Mouse (Mus musculus): Measurements from ENCODE around the gene Pcnt.

Pcnt gene

DNA sequence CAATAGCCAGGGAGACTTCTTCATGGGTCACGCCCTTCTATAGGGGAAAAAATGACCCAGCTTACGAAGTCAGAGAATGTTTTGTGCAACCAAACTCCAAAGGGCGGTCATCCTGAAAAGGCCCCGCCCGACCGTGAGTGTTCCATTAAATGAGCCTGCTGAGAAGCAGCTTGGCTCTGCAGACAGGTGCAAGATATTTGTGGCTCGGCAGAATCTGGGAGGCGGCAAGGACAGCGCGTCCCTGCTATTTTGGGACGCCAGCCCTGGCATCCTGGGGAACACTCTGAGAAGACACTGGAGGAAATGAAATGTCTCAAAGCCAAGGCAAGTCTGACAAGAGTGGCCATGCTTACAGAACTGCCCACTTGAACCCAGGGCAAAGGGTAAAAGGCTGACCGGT, 25.8 kb downstream of the Pcnt start:
- DNase-seq (ENCODE audit: extremely low spot score, low read depth, low spot score) = no peak

DNA sequence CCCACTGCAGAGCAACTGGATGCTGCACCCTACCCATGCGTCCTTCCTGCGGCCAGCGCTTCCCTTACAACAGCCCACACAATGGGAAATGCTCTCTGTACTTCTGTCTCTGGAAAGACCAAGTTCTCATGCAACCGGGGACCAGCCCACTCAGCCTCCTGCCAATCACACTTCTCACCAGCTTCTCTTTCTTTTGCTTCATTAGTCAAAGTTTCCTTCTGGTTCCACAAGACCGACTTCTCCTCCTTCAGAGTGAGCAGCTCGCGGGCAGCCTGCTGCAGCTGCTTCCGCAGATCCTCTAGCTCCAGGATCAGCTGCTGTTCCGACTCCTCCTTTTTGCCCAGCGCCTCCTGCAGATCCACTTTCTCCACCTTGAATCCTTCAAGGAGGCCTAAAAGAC, 34.1 kb downstream of the Pcnt start:
- no peak for DNase-seq (ENCODE audit: extremely low spot score, low read depth, low spot score)

DNA sequence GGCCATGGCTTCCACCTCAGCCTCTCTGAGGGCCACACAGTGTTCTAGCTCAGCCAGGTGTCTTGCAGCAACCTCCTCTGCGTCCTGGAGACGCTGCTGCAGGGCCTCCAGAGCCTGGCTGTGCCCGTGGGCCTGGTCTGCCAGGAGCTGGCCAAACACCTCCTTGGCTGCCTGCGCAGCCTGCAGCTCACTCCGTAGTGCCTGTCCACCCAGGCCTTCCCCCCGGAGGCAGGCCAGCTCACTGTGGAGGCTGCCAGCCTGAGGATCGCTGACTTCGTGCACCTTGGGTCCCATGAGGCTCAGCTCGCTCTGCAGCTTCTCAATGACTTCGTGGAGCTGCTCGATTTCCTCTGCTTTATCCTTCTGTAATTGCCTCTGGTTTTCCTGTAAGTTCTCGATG, 50.0 kb downstream of the Pcnt start:
- no peak for DNase-seq (ENCODE audit: extremely low spot score, low read depth, low spot score)

DNA sequence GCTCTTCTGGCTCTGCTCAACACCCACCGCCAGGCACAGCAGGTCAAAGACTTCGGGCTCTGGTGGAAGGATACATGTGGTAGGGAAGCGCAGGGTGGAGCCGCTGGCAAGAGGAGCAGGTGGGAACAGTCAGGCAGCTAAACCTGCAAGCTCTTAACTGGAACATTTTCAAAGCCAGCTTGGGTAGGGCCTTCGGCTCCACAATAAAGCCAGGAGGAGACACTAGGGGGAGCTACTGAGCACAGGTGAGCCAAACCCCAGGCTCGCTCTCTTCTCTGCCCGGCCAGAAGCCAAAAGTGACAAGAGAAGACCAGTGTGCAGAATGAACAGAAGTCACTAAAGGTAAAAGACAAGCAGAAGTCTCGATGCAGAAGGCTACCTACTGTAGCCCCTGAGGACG, 50.8 kb downstream of the Pcnt start:
- DNase-seq (ENCODE audit: extremely low spot score, low read depth, low spot score) = peak; percentile 20

DNA sequence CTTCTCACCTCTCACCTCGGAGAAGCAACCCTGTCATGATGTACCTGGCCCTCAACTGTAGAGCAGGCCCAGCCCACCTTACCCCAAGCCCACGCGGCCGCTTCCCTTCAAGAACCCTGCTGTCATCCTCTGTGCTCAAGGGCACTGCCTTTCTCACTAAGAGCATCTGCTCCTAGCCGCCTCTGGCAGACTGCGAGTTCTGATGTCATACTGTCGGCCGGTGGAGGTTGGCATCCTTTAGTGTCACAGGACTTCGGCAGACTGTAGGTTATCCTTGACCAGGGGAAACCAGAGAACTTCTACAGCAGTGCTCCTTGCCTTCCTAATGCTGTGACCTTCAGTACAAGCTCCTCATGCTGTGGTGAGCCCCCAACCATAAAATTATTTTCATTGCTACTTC, 51.4 kb downstream of the Pcnt start:
- DNase-seq (ENCODE audit: extremely low spot score, low read depth, low spot score) = no peak

DNA sequence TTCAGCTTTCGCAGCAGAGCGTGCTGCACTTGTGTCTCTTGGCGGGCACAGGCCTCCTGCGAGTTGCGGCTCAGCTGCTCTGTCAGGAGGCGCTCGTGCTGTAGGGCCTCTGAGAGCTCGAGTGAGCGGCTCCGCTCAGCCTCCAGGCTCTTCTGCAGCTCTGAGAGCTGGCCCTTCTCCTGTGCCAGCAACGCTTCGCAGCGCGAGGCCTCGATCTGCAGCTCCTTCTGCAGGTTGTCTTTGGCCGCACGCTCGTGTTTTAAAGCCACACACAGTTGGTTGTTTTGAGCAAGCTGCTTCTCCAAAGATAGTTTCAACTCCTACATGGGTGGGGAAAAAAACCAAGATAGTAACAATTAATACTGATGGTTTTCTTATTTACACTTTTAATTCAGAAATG, 67.6 kb downstream of the Pcnt start:
- DNase-seq (ENCODE audit: extremely low spot score, low read depth, low spot score) = no peak

DNA sequence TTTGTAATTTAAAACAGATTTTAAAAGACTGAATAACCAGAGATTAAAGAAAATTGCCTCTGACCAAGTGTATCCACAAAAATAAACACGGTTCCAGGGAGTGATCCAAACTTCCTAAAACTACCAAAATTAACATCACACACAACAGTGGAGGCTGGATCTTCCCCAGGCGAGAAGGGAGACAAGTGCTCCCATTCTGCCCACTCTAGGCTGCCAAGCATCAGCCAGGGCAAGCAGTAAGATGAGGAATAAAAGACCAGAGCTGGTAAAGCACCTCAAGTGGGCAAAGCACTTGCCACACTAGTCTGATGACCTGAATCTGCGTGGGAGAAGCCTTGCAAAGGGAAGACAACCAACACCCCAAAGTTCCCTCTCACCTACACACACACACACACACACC, 70.8 kb downstream of the Pcnt start:
- DNase-seq (ENCODE audit: extremely low spot score, low read depth, low spot score) = no peak

DNA sequence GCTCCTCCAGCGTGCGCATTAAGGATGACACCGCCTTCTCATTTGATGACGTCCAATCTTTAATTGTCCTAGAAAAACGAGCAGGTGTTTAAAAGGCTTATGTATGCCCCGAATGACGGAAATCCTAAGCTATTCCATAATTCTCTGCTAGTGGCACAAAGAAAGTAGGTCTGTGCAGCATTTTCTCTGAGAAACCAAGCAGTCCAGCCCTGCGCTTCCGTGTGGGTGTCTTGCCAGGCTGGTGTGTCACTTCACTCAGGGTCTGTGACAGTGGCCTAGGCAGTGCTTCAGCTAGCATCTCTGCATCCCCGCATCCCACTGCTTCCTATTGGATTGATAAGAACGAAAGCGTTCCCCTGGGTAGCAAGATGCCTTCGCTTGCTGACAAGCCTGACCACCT, 73.8 kb downstream of the Pcnt start:
- DNase-seq (ENCODE audit: extremely low spot score, low read depth, low spot score) = no peak

DNA sequence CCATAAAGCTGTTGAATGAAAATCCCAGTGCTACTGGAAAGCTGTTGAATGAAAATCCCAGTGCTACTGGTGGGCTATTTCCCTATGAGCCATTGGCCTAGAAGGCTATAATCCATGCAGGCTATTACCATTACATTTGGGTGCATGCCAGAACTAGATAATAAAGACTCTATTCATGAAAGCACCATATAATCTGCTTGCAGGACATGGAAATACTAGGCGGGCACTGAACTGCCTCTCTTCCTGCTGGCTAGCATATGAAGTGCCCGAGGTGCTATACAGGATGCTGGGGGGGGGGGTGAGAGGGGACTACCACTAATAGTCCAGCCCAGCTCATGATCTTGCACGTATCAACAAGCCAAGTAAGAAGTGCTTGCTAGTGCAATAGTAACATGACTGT, 79.4 kb downstream of the Pcnt start:
- DNase-seq (ENCODE audit: extremely low spot score, low read depth, low spot score) = no peak

DNA sequence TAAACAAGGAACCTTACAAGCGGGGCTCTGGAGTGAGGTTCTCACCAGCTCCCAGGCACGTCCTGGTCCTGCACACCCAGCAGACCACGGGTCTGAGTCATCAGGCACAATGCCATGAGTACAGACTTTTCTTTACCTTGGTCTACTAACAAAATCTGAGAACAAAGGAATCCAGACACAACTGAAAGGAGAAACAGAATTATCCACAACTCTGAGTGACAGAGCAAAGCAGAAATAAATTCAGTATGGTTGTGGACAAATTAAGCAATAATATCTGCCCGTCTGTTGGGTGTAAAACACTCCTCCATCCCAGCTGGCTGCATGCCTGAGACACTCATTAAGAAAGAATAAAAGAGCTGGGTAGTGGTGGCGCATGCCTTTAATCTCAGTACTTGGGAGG, 84.1 kb downstream of the Pcnt start:
- no peak for DNase-seq (ENCODE audit: extremely low spot score, low read depth, low spot score)

DNA sequence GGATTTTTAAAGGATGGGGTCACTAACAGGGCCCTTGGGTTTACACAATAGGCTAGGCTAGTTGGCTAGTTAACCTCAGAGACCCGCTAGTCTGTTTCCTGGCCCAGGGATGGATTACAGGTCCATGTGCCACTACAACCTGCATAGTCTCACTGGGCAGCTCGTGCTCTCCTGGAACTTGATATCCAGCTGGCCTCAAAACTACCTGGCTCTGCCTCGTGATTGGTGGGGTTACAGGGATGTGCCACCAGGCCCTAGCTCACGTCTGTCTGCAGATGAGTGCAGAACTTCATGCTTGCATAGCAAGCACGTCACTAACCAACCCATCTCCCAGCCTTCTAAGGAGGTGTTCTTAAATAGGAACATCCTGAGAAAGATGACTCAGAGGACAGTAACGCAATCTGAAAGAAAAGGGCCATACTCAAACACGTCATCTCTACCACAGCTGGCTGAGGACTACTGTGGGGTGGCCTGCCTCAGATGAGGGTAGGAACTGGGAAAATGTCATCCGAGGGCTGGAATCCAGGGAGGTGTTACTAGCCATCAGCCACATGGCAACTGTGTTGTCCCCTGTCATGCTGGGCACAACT, 85.2 kb downstream of the Pcnt start:
- DNase-seq (ENCODE audit: extremely low spot score, low read depth, low spot score) = no peak

DNA sequence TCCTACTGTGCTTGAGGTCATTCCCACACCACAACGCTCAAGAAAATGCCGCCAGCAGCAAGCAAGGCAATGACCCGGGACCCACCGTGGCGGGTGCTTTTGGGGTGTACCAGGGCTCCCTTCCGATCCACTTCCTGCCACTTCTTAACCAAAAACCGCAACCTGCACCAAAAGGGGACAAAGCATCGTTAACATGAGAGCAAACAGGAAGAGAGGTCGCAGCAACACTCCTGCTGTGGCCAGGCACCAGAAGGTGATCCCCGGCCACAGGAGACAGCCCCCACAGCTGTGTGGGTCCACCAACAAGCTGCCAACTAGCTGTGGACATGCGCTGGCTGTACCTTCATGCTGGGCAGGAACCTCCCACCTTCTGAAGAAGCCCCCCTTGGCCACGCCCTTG, 87.6 kb downstream of the Pcnt start:
- DNase-seq (ENCODE audit: extremely low spot score, low read depth, low spot score) = no peak

DNA sequence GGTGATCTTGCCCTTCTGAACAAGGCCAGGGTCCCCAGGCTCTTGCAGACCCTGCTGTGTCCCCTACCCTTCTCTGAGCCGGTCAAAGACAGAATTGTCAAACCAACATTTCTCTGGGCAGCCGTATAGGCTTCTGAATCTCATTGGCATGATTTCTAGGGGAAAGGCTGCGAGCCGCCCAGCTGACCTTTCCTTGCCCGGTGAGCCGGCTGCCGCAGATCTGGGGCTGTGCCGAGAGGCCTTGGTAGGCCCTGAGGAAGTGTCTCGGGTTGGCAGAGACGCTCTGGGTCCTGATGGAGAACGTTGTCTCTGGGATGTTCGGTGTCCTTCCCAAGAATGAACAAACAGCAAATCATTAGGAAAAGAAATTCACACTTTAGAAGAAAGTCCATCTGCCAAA, 88.6 kb downstream of the Pcnt start:
- no peak for DNase-seq (ENCODE audit: extremely low spot score, low read depth, low spot score)

DNA sequence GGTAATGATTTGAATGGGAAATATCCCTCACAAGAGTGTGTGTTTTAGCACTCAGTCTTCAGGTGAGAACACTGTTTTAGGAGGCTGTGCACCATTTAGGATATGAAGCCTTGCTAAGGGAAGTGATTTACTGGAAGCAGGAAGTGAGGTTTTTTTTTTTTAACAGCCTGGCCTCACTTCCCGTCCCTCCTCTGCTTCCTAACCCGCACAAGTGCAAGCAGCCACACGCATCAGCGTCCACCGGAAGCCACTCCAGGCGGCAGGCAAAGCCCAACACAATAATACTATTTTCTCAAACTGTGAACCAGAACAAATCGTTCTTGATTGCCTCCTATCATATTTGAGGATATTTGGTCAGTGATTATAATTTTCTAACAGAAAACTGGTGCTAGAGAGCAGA, 90.6 kb downstream of the Pcnt start:
- DNase-seq (ENCODE audit: extremely low spot score, low read depth, low spot score) = no peak

DNA sequence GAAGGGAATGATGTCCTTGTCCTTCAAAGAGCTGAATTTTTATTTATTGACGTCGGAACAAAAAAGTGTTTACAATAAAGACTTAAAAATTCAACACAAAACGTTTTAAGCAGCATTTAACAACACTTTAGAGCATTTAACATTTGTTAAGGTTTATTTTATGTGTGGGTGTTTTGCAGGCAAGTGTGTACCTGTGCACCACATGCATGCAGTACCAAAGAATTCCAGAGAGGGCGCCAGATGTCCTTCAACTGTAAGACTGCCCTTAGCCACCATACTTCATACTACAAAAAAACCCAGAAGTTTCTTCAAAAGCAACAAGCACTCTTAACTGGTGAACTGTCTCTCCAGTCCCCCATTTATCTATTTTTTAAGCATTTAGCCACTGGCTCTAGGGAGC, 96.0 kb downstream of the Pcnt start:
- DNase-seq (ENCODE audit: extremely low spot score, low read depth, low spot score) = peak; percentile 49

DNA sequence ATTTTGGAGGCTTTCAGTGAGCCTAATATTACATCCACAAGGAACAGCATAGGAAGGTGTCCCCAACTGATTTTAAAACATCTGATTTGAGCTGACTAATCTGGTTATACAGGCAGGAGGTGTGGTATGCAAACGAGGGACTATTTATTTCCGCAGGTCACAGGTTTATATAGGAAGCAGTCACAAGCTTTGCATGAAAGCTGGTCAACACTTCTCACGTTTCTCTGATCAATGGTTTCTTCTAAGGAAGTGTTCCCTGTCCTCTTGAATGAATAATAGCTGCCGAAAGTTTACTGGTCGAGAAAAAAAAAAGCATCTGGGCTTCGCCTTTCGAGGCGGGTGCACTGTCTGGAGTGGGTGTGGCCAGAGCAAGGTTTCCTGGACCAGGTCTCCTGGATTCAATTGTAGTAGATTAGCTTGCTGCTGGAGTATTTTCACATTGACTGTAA, 96.5 kb downstream of the Pcnt start:
- DNase-seq (ENCODE audit: extremely low spot score, low read depth, low spot score) = peak; percentile 12

DNA sequence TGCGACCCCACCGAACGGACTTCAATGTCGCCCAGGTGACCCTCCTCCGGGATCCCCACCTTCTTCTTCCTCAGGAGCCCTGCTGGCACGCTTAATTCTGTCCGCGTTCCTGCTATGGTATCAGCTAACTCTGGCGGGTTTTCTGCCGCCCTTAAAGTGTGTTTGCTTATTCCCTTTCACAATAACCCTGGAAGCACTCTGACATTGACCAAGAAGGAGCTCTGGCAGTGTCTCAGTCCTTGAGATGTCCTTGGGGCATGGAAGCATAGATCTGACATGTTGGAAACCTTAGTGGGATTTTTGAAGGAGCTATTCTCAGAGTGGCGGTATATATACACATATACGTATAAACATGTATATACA, 97.1 kb downstream of the Pcnt start:
- no peak for DNase-seq (ENCODE audit: extremely low spot score, low read depth, low spot score)

DNA sequence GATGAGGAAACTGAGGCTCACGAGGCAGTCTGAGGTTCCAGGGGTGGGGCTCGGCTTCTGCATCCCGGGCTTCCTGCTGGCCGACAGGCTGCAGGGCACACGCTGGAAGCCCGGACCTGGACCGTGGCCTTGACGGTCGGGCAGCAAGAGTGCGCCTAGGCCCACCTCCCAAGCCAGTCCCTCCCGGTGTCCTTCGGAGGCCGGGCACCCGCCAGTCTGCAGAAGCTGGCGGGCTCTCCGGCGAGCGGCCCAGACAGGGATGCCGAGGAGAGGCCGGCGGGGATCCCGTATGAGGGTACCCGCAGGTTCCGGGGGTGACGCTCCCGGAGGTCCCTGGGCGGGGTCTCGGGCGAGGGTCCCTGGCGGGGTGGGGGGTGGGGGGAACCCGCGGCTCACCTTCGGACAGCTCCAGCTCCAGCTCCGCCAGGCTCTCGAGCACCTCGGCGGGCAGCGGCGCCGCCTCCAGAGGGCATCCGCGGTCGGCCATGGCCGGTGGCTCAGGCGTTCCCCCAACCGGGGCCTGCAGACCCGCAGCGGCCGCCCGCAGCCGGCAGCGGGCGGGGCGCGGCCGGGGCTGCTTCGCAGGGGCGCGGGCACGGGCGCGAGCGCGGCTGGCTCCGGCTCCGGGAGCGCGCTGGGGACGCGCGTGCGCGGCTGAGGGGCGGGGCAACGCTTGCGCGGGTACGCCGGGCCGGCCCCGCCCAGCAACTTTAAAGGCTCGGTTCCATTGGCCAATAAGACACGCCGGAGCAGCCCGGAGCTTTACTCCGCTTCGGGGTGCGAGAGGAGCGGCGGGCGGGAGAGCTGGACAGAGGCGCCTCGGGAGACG, 97.7 kb downstream of the Pcnt start, which contains the start of gene Dip2a:
Dip2a (minus strand) TSS at position 581 of the 829 bp plus-strand sequence.
- peak; percentile 46 for DNase-seq (ENCODE audit: extremely low spot score, low read depth, low spot score)

DNA sequence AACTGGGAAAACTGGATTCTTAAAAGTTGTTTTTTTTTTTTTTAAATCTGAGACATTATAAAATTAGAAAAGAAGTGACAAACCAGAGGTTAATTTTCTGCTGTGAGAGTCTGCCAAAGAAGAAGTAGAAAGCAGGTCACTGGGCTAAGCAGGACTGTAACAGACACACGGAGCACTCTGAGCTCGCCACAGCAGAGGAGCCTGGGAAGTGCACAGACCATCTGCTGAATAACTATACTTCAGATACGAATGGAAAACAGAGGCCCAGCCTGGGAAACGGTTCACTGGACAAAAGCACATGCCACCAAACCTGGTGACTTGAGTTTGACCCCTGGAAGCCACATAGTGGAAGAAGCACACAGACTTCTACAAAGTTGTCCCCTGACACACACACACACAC, 108.2 kb downstream of the Pcnt start:
- no peak for DNase-seq (ENCODE audit: extremely low spot score, low read depth, low spot score)

DNA sequence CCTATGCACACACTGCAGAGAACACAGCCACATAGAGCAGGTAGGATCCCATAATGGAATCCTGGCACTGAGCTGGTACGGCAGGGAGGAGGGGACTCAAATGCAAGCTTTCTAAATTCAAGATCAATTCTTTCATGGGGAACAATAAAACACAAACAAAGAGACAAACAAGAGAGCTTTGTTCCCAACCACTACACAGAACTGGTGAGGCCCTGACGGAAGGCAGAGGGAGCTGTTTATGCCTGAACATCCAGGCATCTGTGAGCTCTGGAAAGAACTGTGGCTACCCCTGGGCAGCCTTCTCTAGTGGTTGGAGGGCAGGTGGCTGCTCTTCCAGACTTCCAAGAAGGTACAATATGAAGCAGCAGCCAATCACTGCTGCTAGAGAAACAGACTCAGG, 110.5 kb downstream of the Pcnt start:
- DNase-seq (ENCODE audit: extremely low spot score, low read depth, low spot score) = no peak

DNA sequence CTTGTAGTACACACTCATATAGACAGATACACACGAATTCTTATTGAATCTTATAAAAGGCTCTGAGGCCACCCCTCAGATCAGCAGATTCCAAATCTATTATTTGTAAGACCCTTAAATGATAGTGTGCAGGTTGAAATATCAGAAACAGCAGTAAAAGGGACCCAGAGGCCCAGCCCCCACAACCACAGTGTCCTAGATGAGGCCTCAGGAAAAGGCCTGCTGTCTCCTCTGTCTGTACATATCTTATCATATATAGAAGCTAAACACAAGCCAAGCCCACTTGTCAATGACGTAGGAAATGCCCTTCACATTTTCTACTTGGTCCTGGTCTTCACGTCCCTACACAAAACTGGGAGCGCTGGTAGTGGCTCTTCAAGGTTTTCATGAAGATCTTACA, 113.5 kb downstream of the Pcnt start:
- DNase-seq (ENCODE audit: extremely low spot score, low read depth, low spot score) = no peak

DNA sequence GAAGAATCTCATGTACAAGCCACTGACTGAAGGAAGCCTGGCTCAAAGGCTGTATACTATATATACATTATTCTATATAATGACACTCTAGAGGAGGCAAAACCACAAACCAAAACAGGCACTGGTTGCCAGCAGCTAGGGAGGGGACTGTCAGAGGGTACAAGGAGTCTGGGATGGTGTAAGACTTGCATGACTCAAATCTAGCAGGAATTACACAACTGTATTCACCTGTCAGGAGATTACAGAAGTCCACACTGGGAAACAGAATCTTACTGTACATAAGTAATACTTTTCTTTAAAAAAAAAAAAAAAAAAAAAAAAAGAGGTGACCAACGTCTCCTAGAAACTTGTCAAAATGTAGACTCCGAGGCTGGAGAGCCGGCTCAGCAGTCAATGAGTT, 114.0 kb downstream of the Pcnt start:
- DNase-seq (ENCODE audit: extremely low spot score, low read depth, low spot score) = no peak
